Mouse (Mus musculus) heart, adult 8-10 months (tissue): Measurements from ENCODE around the gene Gnao1. TPM values are rescaled to one million over a fixed set of nuclear protein-coding genes. Genes with fewer than 3 reads are reported as not detected.
A peak's percentile ranks its signal among the peaks of the same experiment; 100 is the strongest.

Experiments used
- DNase-seq: peaks from one replicate; pipeline ENCODE4 v3.0.0; 2022; ENCODE audit warnings: low spot score
- total RNA-seq, 4 experiments: library from RNA; stranded (reverse); gene quantifications; 2 replicates each; pipeline ENCODE4 v1.2.4; 2022

The Gnao1 gene
- total RNA-seq, 4 experiments from 2014 or later, result 18.5 to 26.9 (median 21.6) TPM

DNA sequence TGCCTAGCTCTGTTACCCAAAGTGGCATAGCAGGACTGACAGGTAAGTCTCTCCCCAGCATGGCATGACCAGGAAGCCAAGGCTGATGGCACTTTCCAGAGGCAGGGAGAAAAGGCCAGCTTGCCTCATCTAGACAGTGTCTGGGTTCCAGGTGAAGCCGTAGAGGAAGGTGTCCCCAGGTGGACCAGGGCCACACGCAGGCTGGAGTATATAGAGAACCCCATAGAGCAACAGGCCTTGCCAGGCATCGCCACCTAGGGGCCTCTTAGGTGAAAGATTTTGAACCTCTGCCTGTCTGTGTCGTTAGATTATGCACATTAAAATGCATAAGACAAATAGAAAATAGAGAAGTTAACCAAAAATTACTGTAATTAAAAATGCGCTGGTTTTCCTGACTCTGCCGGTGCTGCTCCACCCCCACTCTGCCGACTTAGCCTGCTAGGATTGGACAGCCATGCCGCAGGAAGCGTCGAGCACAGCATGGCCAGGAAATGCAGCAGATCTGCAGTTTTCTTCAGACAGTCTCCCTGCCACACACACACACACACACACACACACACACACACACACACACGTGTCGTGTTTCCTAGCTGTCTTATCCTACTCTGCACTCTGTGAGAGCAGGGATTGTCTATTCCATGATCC is 34.2 kb downstream of the Gnao1 start:
- no peak for DNase-seq

DNA sequence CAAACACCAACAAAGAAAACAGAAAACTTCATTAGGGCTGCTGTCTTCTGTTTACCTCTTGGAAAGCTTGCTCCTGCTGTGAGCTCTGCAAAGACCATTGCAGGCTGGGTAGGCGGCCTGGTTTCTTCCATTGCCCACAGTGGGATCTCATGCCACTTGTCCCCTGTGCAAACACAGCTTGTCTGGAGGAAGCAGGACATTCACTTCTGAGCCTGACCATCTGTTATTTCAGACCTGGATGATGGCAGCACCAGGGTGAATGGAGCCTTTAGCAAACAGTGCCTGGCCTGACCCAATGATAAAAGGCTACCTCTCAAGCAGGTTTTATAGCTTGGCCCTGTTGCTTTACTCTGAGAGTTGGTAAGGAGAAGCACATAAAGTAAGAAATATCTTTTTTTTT is 35.4 kb downstream of the Gnao1 start:
- DNase-seq, result no peak

DNA sequence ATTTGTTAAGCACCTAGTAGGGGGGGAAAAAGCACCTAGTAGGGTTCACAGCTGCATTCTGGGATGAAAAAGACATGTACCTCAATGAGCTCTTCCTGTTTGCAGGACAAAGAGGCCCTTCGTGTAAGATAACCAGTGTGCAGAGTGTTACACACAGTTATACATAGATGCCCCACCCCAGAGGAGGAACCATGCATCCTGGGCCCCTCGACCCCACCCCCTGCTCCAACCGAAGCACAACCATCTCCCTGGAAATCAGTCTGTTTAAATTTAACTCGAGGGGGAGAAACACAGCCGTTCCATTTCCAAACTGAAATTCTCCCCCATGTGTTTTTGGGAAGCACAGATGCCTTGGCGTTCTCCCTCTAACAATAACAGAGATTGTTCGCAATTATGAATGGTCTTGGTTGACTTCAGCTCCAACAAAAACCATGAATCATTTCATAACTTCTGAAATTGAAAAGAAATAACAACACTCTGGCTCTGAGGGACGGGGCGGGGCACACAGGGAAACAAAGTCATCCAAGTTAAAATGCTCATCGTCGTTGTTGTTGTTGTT is 42.4 kb downstream of the Gnao1 start:
- no peak for DNase-seq

DNA sequence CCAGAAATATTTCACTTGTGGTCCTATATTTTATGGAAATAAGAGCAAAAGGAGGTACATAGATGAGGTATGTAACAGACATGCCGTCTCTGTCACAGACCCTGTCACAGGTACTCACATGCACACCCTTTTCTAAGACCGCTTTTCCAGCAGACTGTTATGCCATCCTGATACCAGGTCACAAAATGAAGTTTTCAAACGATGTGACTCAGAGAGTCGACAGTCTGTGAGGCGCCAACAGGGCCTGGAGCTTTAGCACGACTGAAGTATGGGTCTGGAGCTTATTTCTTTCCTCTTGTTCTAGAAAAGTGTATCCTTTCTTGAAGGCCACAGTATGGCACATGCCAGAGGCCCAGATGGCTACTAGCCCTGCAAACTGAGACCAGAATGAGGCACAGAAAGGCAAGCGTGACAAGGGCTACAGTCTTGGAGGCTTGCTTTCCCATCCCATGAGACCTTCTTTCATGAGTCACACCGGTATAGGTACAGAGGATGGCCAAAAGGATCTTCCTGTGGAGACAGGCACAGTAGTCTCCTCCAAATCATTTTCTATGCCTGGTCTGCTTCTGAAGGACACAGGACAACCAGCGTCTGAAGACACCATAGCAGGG is 43.2 kb downstream of the Gnao1 start:
- DNase-seq, result no peak

DNA sequence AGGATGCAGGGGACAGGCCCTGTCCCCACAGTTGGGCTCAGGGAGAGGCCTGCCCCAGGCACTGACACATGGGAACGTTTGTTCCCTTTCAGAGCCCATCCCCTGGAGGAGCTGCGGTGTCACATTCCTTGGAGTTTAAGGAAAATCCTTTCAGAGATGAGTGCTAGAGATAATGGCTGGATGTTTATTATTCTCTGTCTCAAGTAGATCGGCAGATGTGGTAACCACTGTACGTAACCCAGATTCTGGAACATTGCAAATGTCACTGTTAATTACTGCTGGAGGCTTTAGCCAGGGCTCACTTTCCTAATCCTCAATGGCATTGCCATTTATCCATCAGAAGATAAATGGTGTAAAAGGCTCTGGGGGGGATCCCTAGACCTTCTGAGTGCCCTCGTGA is 44.9 kb downstream of the Gnao1 start:
- no peak for DNase-seq

DNA sequence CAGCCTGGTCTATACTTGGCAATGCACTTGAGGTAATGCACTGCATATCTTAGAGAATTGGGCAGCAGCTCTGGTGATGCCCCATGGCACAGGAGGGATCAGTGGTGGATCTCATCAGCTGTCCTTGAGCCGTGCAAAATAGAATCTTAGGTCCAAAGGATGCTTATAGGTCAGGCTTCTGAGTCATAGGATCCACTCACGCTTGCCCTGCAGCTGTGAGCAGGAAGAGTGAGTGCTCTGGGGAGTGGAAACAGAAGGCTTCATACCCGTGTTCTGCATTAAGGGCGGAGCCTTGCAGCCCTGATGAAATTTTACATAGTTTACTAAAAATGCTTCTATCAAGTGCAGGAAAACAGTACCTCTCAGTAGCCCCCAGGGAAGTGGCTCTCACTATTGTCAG is 45.5 kb downstream of the Gnao1 start:
- no peak for DNase-seq

DNA sequence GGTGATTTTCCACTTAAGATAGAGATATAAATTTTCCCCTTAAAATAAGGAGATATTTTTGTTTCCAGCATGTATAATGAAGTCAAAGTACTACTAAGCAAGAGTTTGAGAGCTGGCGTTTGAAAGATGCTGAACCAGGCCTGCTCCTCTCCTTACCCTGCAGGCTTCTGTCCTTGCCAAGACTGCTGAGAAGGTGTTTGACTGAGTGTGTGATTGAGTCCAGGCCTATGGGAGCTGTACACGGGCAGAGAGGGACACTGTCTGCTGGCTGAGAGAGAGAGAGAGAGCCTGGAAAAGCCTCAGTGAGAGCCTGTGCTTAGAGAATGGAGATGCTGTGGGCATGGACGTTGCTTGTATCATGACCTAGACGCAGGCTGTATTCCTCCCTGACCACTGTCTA is 47.4 kb downstream of the Gnao1 start:
- DNase-seq, result no peak

DNA sequence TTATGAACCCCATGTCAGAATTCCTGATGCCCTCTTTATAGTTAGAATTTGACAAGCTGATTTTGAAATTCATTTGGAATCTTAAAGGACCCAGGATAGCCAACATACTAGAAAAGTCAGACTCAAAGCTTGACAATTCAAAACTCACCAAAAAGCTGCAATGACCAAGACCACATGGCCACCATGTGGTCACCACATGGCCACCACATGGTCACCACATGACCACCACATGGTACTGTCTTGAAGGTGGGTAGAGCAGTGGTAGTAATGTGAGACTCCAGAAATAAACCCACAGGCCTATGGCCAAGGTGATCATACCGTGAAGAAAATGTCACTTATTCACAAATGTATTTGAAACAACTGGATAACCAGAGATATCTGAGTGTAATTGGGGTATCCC is 48.5 kb downstream of the Gnao1 start:
- no peak for DNase-seq

DNA sequence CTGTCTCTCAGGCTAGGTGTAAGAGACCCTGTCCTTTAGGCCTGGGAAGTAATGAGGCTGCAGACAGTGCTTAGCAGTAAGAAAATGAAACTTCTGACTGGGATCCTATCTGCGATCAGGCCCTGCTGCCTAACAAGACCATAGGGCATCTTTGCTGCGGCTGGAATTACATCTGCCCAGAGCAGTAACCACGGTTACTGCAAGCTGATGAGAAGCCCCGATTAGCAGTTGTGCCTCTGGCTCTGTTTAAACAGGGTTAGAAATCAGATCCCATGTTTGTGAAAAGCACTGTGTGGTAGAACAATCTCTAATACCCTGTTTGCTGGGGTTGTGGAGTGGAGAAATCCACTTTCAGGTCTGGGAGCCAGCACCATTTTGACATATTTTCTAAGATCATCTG is 50.3 kb downstream of the Gnao1 start:
- DNase-seq, result no peak

DNA sequence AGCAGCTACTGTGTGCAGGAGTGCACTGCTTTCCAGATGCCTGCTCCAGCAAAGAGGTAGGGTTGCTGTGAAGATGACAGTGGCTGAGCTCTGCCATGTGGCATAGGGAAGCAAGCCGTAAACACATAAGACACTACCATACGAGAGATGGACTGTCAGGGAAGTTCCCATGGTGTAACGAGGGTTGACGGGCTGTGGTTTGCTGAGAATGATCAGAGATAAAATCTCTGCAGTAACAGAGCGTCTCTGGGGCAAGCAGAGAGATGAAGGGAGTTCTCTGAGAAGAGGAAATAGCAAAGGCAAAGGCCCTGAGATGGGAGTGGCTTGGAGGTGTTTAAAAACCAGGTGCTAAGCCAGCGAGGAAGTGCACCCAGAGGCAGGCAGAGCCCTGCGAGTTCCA is 54.3 kb downstream of the Gnao1 start:
- DNase-seq, result no peak

DNA sequence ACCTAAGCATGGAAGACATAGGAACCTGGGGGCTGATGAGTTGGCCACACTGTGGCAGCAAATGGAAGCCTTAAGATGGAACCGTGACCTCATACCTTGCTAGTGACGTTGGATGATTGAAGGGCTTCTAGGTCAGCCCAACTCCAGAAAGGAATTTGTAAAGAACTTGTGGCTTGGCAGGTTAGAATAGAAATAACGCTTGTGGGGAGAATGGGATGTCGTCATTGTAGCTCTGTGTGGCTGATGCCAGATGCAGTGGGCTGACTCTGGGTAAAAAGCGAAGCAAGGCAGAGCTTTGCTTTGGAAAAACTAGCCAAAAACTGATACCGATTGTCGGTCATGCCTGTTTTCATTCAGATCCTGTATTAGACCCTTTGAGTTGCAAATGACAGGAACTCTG is 56.5 kb downstream of the Gnao1 start:
- DNase-seq, result no peak

DNA sequence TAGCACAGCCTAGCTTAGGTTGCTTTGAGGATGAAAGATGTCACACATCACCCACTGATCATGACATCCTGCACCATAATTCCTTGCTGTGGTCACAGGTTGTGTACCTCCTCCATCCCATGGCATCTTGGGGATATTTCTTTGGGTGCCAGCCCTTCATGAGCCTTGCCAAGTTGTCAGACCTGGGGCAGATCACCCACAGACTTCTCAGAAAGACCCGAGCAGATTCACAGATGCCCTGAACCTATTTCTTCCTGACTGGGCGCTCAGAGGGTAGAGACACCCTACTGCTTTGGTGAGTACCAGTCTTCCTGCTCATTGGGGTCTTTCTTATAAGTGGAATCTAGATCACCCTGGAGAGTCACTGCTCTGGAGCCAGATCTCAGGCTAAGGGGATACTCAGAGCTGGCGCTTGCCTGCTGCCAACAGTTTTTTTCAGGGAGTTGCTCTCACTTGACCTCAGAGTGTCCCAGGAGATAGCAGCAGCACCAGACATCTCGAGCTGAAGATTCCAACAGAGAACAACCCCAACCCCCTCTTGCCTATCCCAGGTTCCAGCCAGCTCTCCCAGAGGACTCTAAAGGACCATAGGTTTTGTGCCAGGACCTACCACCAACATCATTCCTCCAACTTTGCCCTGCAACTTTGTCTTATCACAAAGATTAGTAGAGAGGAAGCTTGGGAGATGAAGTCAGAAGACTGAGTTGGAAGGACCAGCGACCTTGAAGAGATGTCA is 58.9 kb downstream of the Gnao1 start:
- DNase-seq, result peak; percentile 37

DNA sequence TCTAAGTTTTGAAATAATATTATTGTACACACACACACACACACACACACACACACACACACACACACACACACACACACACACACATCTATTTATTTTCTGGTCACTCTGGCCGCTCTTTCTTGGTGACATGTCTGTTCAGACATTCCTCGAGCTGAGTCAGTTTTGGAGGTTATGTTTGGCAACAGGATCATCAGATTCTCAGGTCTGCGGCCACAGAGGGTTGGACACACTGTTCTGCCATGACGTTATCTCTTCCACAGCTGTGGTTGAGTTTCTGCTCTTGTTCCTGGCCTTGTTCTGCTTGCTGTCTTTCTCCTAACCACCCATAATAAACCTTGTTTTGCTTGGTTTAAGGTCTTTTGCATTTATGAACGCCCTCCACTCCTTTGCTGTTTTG is 61.5 kb downstream of the Gnao1 start:
- DNase-seq, result peak; percentile 72

DNA sequence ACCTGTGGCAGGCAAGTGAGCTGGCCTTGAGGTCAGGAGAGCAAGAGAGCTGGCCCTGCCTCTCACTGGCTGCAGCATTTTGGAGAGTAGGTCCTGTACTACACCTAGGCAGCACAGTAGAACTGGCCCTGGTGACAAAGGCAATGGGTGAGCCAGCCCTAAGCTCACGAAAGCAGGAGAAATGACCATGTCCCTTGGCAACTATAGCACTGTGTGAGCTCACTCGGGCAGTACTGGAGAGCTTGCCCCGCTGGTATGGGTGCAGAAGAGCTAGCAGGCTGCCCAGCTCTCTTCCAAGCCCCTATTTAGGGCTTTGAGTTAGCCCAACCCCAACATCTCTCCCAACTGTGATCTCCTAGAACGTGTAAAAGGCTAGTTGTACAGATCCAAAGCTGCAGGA is 68.6 kb downstream of the Gnao1 start:
- no peak for DNase-seq

DNA sequence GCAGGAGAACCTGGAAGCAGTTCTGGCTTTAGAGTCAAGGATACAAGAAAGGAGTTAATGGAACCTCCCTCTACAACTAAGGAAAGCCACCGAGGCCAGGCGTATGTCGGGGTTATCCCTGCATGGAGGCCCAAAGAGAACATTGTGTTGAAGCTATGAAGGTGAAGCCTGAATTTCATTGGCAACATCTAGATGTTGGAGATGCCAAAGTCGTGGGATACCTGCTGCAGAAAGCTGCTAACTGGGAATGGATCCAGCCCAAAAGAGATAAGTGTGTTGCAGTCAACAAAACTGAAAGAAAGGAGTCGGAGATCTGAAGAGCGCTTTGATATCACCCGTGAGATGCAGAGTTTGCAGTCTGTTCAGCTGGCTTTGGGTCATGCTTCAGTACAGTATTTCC is 70.2 kb downstream of the Gnao1 start:
- DNase-seq, result no peak

DNA sequence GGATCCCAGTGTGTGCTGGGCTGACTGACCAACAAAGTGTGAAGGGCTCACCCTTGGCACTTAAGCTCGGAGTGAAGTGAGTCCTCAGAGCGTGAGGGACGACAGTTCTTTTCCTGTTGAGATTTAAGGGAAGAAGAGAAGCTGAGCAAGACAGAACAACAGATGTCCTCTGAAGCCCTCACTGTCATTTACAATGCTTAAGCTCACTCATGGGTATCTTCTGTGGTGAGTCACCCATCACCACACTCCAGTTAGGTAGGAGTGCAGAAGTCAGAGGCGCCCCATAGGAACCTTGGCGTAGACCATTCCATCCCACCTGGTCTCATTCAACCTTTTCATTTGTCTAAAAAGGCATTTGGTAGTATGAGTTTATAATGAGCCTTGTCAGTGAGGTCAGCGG is 71.6 kb downstream of the Gnao1 start:
- DNase-seq, result no peak

DNA sequence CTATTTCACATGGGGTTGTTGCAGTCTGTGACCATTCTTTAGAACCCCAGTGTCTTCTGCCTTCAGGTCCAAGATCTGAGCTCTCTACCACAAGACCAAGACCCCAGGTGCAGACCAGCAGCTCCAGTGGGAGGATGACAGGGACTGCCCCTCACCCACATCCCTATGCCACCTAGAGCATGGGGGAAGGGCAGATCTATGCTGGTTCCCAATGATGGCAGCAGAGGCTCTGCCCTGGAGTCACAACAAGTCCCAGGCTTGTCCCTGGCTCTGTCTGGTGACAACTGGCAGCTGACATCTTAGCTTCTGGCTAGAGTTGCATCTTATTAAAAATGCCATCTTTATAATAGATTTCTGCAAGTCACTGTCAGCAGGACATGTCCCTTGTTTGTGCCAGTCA is 73.5 kb downstream of the Gnao1 start:
- DNase-seq, result no peak

DNA sequence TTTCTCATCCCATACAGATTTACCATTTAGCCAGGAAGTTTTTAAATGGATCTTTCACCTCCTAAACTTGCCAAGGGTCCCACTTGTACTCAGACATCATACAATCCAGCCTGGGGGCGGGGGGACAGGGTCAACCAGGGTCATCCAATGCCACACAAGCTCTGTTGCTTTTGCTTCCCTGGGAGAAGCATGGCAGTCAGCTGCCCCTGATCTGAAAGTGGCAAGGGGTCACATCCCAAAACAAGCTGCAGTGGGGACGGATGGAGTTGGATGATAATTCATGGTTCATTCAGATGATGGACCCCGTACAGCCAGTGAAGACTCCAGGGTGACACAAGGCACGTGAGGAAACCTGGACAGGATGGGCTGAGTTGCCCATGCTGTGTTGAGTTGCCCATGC is 74.0 kb downstream of the Gnao1 start:
- DNase-seq, result no peak

DNA sequence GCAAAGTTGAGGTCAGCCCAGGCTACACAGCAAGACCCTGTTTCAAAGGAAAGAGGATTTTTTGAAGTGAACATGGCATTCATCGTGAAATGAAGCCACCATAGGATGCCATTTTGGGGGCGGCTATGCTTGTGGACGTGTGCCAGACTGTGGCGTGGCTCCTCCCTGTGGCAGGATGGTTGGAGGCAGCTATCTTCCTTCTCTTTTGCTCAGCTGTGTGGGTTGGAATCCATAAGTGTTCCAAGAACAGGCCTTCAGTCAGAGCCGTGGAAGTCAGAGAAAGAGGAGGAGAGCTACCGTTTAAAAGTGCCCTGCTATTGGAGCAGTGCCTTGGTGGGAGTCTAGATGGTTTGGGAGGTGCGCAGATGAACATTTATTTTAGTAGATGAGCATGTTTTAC is 74.5 kb downstream of the Gnao1 start:
- DNase-seq, result no peak

DNA sequence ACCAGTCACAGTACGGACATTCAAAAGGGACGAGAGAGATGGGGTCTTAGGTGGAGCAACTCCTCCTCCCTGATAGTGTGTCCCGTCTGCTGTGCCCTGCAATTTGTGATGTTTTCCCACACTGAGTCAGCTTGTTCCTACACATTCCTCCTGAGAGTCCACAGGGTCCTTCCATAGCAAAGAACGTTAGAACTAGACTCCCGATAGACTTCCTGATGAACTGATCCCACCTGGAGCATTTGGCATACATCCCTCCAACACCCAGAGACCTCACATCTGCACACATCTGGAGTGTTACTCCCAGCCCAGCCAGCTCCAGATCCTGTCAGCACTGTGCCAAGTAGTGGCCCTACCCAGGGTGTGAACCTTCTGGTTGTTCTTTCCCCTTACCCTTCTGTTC is 76.4 kb downstream of the Gnao1 start:
- no peak for DNase-seq

DNA sequence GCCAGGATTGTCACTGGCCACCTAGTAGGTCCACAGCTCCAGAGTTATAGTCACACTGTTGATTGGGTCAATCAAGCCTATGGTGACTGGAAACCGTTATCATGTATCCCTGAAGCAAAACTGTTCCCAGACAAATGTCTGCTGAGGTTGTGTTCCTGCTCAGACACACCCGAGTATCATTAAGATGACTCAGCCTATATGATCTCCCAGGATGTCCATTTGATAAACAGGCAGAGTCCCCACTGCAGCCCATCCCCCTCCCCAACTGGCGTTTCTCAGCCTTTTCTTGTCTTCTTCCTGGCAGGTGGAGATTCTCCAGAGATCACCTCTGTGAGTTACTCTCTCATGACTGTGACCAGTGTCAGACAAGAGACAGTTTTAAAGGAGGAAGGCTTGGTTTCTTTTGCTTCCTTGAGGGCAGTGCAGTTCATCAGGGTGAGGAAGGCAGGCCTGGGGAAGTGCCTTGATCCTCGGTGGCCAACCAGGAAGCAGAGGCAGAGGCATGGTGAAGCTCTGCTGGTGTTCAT is 78.4 kb downstream of the Gnao1 start:
- no peak for DNase-seq

DNA sequence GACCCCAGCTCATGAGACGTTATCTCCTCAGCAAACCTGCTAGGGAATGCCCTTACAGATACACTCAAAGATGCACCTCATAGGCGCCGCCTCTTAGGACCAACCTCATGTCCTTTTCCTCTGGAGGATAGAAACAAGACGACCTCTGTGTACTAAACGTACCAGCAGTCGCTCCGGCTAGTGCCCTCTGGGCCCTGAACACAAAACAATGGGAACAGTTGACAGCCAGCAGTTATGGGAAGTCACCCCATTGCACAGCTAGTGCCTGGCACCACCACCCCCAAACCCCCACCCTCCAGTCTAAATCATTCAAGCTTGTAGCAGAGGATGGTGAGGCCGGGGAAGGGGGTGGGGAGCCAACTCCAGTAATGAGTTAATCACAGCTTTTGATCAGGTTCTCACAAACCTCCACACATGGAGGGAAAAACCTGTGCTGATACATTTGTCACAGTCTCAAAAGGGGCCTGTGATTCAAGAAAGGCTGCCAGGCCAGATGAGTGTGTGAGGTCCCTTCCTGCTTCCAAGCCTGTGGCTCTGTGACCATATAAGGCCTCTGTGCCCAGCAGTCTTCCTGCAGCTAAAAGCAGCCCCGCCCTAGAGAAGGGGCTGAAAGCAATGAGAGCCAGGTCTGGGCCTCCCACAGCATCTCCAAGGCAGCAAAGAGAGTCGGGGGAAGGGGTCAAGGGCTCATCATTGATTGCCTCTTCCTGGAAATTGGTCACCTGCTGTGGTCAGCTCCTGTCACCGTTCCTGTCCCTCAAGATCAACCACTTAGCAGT is 79.1 kb downstream of the Gnao1 start:
- DNase-seq, result no peak
